Mouse (Mus musculus) cerebellum, adult 11 months (tissue): ENCODE results near the gene Il17rb.

Experiments used
- DNase-seq: peaks from one replicate; pipeline ENCODE4 v3.0.0; 2022

The Il17rb gene

DNA sequence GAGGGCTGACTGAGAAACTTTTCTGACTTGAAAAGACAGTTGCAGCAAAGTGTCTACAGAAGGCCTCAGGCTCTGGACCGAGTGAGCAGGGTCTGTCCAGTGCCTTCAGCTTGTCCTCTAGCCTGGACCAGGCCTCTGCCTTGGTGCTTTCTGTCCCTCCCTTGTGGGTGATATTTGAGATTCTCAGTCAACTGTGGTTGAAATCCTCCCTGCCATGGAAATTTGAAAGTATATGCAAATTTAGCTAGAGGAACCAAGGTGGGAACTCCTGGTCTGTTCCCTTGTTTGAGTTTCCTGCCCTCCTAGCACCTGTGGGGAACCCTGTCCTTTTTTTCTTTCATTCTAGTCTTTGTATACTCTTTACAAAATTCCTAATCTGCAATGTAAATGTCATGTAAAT, 6.3 kb upstream of the Il17rb start:
- no peak for DNase-seq

GRCm38 (mm10) chr14:30014487-30014886, 5.8 kb upstream of the Il17rb start:
- DNase-seq, result no peak

DNA sequence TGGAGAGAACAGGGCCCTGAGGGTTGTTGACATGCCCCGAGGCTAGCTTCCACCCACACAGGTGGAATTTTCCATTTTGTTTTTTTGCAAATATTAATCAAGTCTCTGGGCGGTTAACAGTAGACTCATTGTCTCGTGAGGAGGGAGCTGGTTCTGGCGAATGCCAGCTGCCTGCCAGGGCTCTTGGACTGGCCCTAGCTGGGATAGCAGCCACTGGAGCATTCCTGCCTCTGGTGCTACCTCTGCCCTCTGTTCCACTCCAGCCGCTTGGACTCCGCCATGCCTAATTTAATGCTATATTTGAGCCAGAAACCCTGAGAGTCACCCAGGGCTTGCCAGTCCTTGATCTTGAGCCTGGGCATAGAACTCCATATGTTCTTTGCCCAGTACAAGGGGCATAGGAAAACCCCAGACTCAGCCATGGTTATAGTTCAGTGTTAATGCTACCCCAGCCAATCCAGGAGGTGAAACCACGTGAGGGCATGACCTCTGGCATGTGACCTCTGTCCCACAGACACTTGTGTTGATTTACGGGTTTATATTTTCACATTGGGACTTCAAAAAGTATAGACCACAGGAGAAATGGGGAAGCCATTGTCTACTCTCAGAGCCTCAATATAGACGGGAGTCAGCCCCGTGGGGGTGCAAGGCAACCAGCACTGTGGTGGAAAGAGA, 3.3 kb upstream of the Il17rb start:
- DNase-seq, result no peak

DNA sequence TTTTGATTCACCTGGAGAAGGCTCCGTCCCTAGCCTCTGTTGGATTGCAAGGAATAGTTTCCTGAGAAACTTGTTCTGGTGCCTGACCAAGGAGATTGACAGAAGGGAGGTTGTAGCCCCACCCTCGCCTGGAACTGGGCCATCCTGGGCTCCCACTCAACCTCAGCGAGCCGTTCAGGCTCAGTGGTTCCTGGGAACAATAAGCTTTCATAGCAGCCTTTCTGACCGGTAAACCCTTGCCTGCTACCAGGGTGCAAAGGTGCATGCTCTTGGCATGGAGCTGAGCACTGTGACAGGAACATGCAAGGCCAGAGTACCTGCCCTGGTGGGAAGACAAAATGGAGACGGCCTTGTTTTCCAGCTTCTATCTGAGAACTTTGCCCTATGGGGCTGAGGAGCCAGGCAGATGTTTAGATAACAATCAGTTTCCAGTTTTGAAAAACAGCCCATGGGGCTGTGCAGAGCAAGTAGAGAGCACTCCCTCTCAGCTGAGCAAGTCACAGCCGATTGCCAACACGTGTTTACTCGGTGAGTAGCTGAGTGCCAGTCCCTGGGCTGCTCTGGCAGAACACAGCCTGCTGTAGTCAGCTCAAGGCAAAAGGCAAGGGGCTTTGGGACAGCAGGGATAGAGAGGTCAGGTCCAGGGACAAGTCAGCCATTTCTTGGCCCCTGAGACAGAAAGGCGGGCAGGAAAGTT, 1.3 kb upstream of the Il17rb start:
- DNase-seq, result no peak

- DNase-seq, result no peak
These were observed 9.3 kb downstream of the Il17rb start for GRCm38 (mm10) chr14:29999475-29999811.

DNA sequence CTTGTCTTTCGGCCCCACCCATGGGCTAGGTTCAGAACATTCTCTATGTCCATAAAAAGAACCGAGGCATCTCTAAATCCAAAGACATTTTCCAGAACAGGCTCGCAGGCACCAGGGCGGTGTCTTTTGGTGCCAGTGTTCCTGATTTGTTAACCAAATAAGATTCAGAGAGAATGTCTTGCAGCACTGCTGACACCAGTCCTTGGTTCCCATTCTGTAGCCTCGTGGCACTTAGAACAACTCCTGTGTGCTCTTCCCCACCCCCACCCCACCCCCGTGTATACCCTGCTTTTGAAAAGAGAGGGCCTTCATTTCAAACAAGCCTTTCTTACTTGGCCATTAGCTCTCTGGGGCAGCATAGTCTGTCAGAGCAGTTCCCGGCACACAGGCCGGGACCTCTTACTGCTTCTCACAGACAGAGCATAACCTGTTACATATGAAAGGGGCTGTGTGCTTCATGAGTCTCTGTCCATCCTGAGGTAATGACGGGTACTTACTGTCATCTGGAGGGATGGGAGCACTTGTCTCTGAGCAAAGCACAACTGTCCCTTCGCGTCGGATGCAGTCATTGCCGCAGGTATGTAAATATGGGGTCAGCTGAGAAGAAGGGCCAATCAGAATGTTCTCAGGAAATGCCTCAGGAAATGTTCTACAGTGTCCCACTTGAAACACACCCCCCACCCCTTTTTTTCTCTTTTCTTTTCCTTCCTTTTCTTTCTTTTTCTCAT, 9.8 kb downstream of the Il17rb start:
- no peak for DNase-seq

DNA sequence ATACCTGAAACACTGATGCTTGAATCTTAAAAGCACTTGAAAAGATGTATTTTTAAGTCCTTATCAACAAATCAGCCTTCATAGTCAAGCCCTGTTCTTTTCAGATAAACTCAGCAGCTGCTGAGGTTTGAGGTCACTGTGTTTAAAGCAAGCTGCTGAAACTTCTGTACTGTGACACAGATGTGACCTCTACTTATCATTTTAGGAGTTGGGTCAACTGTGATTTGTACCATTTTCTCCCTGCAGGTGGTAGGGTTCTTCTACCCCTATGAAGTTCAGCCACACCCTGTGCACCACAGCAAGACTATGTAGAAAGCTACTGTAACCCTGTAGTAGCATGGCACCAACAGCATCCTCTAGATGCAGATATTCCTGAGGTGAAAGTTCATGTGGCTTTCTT, 11.4 kb downstream of the Il17rb start:
- no peak for DNase-seq

GRCm38 (mm10) chr14:29996000-29996751, 12.5 kb downstream of the Il17rb start:
- no peak for DNase-seq

DNA sequence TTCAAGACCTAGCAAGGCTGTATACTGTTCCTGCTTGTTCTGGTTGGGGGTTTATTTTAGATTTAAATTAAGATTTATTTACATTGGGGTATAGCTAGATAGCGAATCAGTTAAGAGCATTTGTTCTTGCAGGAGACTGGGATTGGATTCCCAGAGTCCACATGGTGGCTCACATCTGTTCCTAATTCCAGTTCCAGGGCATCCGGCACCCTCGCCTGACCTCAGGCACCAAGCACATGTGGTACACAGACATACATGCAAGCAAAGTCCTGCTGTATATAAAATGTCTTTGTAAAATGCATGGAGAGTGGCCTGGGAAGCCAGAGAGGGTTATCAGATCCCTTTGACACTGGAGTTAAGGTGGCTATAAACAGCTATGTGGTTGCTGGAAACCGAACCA, 13.7 kb downstream of the Il17rb start:
- no peak for DNase-seq

GRCm38 (mm10) chr14:29988337-29988736, 20.4 kb downstream of the Il17rb start:
- no peak for DNase-seq

DNA sequence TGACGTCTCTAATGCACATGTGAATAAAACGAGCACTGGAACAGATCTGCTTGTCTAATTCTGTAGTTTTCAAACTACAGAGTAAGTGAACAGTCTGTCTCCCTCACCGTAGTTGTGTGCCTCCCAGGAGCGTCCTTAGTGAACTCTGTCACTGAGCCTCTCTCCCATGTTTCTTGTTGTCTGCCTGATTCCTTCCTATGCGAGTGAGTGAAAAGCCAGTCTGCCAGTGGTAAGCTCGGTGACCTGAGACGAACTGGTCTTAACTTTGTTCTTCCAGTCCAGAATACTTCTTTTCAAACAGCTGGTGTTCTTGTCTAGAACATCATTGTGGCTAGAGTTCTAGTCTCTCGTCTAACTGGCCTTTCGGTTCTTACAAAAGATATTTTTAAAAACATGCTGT, 21.0 kb downstream of the Il17rb start:
- DNase-seq, result no peak

DNA sequence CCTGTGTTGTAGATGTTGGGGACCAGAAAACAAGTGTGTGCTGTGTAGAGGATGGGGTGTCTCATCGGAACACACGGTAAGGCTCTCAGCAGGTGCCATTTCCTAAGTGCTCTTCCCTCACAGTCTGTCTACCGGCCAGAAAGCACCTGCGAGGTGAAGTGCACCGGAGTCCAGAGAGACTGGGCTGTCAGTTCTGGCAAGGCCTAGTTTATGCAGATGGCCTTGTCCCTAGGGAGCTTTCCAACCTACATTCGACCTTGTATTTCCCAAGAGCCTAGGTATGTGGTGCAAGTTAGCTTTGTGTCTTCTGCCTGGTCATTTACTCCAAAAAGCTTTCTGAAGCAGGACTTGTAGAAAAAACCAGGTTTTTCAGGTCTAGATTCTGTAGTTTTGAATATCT, 21.4 kb downstream of the Il17rb start:
- DNase-seq, result no peak

- DNase-seq, result no peak
These were observed 22.6 kb downstream of the Il17rb start for GRCm38 (mm10) chr14:29986096-29986495.

DNA sequence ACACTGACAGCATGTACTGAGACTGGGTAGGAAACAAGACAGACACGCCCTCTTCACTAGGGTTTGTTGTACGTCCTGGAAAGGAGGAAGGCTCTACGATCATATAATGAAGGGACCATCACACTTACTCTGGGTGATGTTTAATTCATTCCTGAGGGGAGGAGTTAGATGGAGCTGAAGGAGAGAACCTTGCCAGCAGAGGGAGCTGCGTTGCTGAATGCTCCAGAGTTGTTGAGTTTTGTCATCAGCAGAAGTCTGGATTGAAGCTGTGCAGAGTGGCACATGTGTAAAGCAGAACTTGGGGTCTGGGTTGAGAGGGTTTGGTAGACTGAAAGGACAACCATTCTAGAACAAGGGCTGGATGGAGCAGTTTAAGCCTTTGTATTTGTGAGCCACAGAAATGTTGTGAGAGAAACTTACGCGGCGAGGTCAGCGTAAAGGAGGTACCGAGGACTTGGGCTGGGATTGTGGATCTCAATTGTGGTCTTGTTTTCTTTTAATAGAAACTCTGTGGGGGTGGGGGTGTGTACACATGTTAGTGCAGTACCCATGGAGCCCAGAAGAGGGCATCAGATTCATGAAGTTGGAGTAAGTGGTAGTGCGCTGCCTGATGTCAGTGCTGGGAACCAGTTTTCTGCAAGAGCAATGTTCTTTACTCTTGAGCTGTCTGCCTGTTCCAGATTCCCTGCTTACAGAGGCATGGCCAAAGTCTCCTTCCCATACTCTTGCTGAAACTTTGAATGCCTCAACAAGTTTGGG, 28.1 kb downstream of the Il17rb start:
- DNase-seq, result no peak

GRCm38 (mm10) chr14:29978254-29979204, 30.2 kb downstream of the Il17rb start, which contains the start of gene Actr8:
TSS of gene Actr8 (plus strand) at chr14:29978337.
- DNase-seq, result peak; percentile 92

- no peak for DNase-seq
These were observed 31.8 kb downstream of the Il17rb start for GRCm38 (mm10) chr14:29976927-29977326.

DNA sequence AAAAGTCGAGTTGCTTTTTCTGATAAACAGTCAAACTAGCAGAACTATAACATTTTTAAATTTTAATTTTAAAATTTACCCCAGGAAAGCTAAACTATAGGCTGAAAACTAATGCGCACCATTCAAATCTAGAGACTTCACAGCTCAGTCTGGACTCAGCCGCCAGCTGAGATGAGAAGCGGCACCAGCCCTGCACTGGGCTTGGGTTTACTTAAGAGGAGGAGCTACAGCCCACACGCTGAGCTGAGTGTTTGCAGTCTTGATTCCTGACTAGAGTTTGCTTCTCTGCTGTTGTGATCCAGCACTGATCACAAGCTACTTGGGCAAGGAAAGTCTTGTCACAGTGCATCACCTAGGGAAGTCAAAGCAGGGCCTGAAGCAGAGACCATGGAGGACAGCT, 36.7 kb downstream of the Il17rb start:
- no peak for DNase-seq

- DNase-seq, result no peak
These were observed 37.2 kb downstream of the Il17rb start for GRCm38 (mm10) chr14:29971446-29971845.

GRCm38 (mm10) chr14:29968075-29968821, 40.4 kb downstream of the Il17rb start, which contains the start of gene Selenok:
TSS of gene Selenok (plus strand) at chr14:29968308.
- DNase-seq, result peak; percentile 94

- DNase-seq, result no peak
These were observed 41.1 kb downstream of the Il17rb start for GRCm38 (mm10) chr14:29967611-29968010.

- no peak for DNase-seq
These were observed 51.3 kb downstream of the Il17rb start for GRCm38 (mm10) chr14:29957393-29957792.
